Mouse (Mus musculus): ENCODE results near the gene Ccdc88c.

- TF ChIP-seq TAL1 (IDR thresholded peaks at IDR 0.05; ENCODE audit: low read length) (no peak), GATA1 (IDR thresholded peaks at IDR 0.05; ENCODE audit: low read length) (no peak)
These were observed 34.5 kb downstream of the Ccdc88c start for GRCm38 (mm10) chr12:100994140-100995015.

All from erythroblast, embryonic 14.5 days (primary cell).